Mouse (Mus musculus): Measurements from ENCODE around the gene Mettl22. TPM values are rescaled to one million over a fixed set of nuclear protein-coding genes. Genes with fewer than 3 reads are reported as not detected.
A peak's percentile ranks its signal among the peaks of the same experiment; 100 is the strongest.

The Mettl22 gene
- polyA plus RNA-seq, 1 experiment, result 24.5 TPM

DNA sequence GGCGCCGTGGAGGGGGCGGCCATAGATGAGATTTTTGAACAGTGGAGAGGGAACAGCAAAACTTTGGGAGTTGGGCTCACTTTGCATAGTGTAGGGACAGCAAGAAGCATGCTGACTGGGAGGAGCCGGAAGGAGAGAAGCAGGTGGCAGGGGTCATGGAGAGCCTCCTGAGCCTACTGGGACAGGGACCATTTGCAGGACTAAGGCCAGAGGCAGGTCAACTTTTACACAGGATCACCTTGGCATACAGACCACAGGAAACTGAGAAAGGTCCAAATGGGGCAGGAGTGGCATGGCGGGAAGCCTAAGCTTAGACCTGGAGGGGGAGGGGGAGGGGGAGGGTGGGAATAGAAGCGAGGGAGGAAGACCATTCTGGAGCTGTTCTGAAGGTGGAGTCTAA lies 62.9 kb downstream of the Mettl22 start:
- DNase-seq, result no peak
- no peak overlapping the region for H3K27ac ChIP-seq (ENCODE audit: insufficient read depth, low read depth, low read length)
- no peaks in the 10 kb centered on the region for H3K27me3 ChIP-seq (replicated peaks; ENCODE audit: control insufficient read depth, insufficient read depth, low read length)
- no peaks in the 10 kb centered on the region for H3K36me3 ChIP-seq (ENCODE audit: control insufficient read depth, insufficient read depth, low read length)
- H3K4me1 ChIP-seq (ENCODE audit: control insufficient read depth, insufficient read depth, low read length), result no peaks in the 10 kb centered on the region
- 95% methylated on average over 6 of the region's 6 CpGs for WGBS
- TF ChIP-seq CTCF (conservative IDR thresholded peaks at IDR 0.05; ENCODE audit: insufficient read depth, insufficient read length, low read depth, low read length), result no peak
- no peak overlapping the region for H3K4me3 ChIP-seq (ENCODE audit: insufficient read depth, low read depth, low read length)

DNA sequence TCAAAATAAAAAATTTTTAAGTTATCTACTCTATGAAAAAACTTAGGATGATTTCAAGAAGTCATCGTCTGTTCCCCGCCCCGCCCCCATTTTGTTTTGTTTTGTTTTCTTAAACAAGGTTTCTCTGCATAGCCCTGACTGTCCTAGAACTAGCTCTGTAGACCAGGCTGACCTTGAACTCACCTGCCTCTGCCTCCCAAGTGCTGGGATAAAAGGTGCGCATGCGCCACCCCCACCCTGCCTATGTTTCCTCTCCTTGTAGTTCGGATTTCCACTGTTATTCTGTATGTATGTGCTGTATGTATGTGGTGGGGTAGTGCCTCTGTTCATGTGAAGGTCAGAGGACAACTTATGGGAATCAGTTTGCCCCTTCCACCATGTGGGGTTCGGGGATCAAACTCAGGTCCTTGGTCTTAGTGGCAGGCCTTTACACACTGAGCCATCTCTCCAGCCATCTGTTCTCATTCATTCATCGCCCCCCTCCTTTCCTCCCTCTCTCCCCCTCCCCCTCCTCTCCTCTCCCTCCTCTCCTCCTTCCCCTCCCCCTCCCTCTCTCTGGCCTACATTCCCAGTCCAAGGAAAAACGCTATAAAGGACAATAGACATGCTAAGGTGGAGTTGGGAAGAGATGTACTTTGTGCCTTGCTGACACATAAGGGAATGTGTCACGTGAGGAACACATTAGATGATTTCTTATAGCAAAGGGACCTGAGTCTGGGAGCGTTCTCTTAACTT lies 64.0 kb downstream of the Mettl22 start:
- WGBS, result 84% methylated on average over 11 of the region's 11 CpGs
- DNase-seq, result no peak

DNA sequence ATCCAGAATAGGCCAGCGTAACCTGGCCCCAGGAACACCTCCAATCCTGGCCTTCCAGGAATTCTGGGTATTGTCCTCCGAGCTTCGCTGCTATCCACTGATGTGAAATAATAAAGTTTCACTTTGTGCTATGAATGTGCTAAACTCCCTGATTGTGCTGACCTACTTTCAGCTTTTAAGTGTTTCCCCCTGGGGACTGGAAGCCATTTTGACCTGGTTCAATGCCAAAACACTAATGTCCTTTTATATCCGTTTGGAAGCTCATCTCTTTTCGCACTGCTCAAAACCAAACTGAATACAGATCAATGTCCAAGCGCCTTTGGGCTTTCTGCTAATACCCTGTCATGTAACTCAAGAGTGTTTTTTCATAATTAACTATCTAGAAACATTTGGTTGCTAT lies 64.8 kb downstream of the Mettl22 start:
- no peak for TF ChIP-seq POLR2A (IDR thresholded peaks at IDR 0.05; ENCODE audit: low read depth, low read length)
- TF ChIP-seq CTCF (conservative IDR thresholded peaks at IDR 0.05; ENCODE audit: insufficient read depth, insufficient read length, low read depth, low read length), result no peak
- 60% methylated on average over 6 of the region's 6 CpGs for WGBS
- no peak overlapping the region for H3K27ac ChIP-seq (ENCODE audit: insufficient read depth, low read depth, low read length)

More for the DNA sequence above, 64.0 kb downstream of the Mettl22 start:
- H3K4me3 ChIP-seq (ENCODE audit: insufficient read depth, low read depth, low read length), result no peak overlapping the region
- no peak overlapping the region for H3K27ac ChIP-seq (ENCODE audit: insufficient read depth, low read depth, low read length)
- TF ChIP-seq CTCF (conservative IDR thresholded peaks at IDR 0.05; ENCODE audit: insufficient read depth, insufficient read length, low read depth, low read length) (no peak), POLR2A (IDR thresholded peaks at IDR 0.05; ENCODE audit: low read depth, low read length) (no peak)
- no peaks in the 10 kb centered on the region for H3K36me3 ChIP-seq (ENCODE audit: control insufficient read depth, insufficient read depth, low read length)
- H3K4me1 ChIP-seq (ENCODE audit: control insufficient read depth, insufficient read depth, low read length), result no peaks in the 10 kb centered on the region
- no peaks in the 10 kb centered on the region for H3K27me3 ChIP-seq (replicated peaks; ENCODE audit: control insufficient read depth, insufficient read depth, low read length)

GRCm38 (mm10) chr16:8539150-8539865 lies 68.7 kb downstream of the Mettl22 start:
- 51% methylated on average over 9 of the region's 9 CpGs for WGBS
- no peak overlapping the region for H3K27ac ChIP-seq (ENCODE audit: insufficient read depth, low read depth, low read length)
- H3K4me3 ChIP-seq (ENCODE audit: insufficient read depth, low read depth, low read length), result no peak overlapping the region
- H3K27me3 ChIP-seq (replicated peaks; ENCODE audit: control insufficient read depth, insufficient read depth, low read length), result no peaks in the 10 kb centered on the region
- DNase-seq, result no peak
- TF ChIP-seq POLR2A (IDR thresholded peaks at IDR 0.05; ENCODE audit: low read depth, low read length), result no peak
- TF ChIP-seq CTCF (conservative IDR thresholded peaks at IDR 0.05; ENCODE audit: insufficient read depth, insufficient read length, low read depth, low read length), result no peak
- no peaks in the 10 kb centered on the region for H3K4me1 ChIP-seq (ENCODE audit: control insufficient read depth, insufficient read depth, low read length)
- no peaks in the 10 kb centered on the region for H3K36me3 ChIP-seq (ENCODE audit: control insufficient read depth, insufficient read depth, low read length)

More for the DNA sequence above, 64.8 kb downstream of the Mettl22 start:
- peak; percentile 60 for DNase-seq
- no peaks in the 10 kb centered on the region for H3K36me3 ChIP-seq (ENCODE audit: control insufficient read depth, insufficient read depth, low read length)
- no peaks in the 10 kb centered on the region for H3K4me1 ChIP-seq (ENCODE audit: control insufficient read depth, insufficient read depth, low read length)
- H3K4me3 ChIP-seq (ENCODE audit: insufficient read depth, low read depth, low read length), result no peak overlapping the region
- H3K27me3 ChIP-seq (replicated peaks; ENCODE audit: control insufficient read depth, insufficient read depth, low read length), result no peaks in the 10 kb centered on the region

Other genes starting within 250 kb of the Mettl22 start
- gene Tmem114, start 45.7 kb upstream of the Mettl22 start, polyA plus RNA-seq (2012; rRNA removed), result not detected in 2 replicates
- 267 and 285 TPM in 2 replicates for gene Abat, start 42.6 kb downstream of the Mettl22 start, polyA plus RNA-seq (2012; rRNA removed)
- 64.2 and 66.6 TPM in 2 replicates for gene Pmm2, start 166.9 kb downstream of the Mettl22 start, polyA plus RNA-seq (2012; rRNA removed)
- 13.4 and 13.8 TPM in 2 replicates for gene Tmem186, start 166.9 kb downstream of the Mettl22 start, polyA plus RNA-seq (2012; rRNA removed)
- 55.0 and 56.1 TPM in 2 replicates for gene Carhsp1, start 201.4 kb downstream of the Mettl22 start, polyA plus RNA-seq (2012; rRNA removed)
- 0.56 and 0.64 TPM in 2 replicates for gene Gm5767, start 210.0 kb downstream of the Mettl22 start, polyA plus RNA-seq (2012; rRNA removed)

Data from kidney, adult 2 months (tissue).